Mouse (Mus musculus) CH12.LX (cell line): ENCODE measurements around the gene Tubd1. TPM values are rescaled to one million over a fixed set of nuclear protein-coding genes. Genes with fewer than 3 reads are reported as not detected.

Experiments used
- DNase-seq: peaks from one replicate; pipeline ENCODE4 v3.0.0-alpha.2; 2013; ENCODE audit errors: extremely low read depth
- H3K27ac ChIP-seq: 2 replicates; pipeline ENCODE4 v1.5.1; 2012; ENCODE audit warnings: low read depth, mild to moderate bottlenecking, control low read depth, moderate library complexity; ENCODE audit not compliant: insufficient read depth
- H3K27me3 ChIP-seq: replicated peaks from 2 replicates; pipeline ENCODE3; 2012; ENCODE audit warnings: inconsistent platforms
- H3K36me3 ChIP-seq, 2 experiments: replicated peaks in 1 of 2; 2 replicates each; pipeline versions ENCODE3 to v1.6.1; 2012; ENCODE audit warnings: inconsistent platforms in 1 of 2, low read length in 1 of 2, mild to moderate bottlenecking in 1 of 2, mixed read lengths in 1 of 2, moderate library complexity in 1 of 2; ENCODE audit not compliant: control insufficient read depth in 1 of 2, insufficient read depth in 1 of 2
- H3K4me1 ChIP-seq, 2 experiments: 2 replicates each; pipeline ENCODE4 v1.6.1; 2012; ENCODE audit warnings: inconsistent platforms in 1 of 2, moderate library complexity in 1 of 2; ENCODE audit not compliant: insufficient read depth in 2 of 2, control insufficient read depth in 1 of 2
- H3K4me2 ChIP-seq: 2 replicates; pipeline ENCODE4 v1.6.1; 2012; ENCODE audit warnings: low read depth, mild to moderate bottlenecking, control low read depth; ENCODE audit not compliant: poor library complexity, insufficient read depth, severe bottlenecking
- H3K4me3 ChIP-seq, 3 experiments: fragments of 150-350 bp in 1 of 3; sonication (generic) in 1 of 3; replicated peaks in 1 of 3; 2 replicates each; pipeline versions ENCODE3 to v1.5.1; 2011 to 2012; ENCODE audit warnings: low read depth in 2 of 3, low read length in 2 of 3, mild to moderate bottlenecking in 2 of 3, moderate library complexity in 2 of 3, control low read depth in 1 of 3, improper control_type of control experiment in 1 of 3, inconsistent platforms in 1 of 3, mixed read lengths in 1 of 3; ENCODE audit not compliant: poor library complexity in 1 of 3
- H3K79me2 ChIP-seq: replicated peaks from 2 replicates; pipeline ENCODE4 v1.6.1; 2012; ENCODE audit warnings: mild to moderate bottlenecking, moderate library complexity; ENCODE audit not compliant: control insufficient read depth, poor library complexity, insufficient read depth, severe bottlenecking; ENCODE audit errors: extremely low read depth
- H3K9ac ChIP-seq: 2 replicates; pipeline ENCODE4 v1.6.1; 2012; ENCODE audit warnings: low read depth, mild to moderate bottlenecking, control low read depth, moderate library complexity; ENCODE audit not compliant: insufficient read depth
- H3K9me3 ChIP-seq: replicated peaks from 2 replicates; pipeline ENCODE3; 2012; ENCODE audit warnings: low read length, inconsistent platforms, mixed read lengths
- BHLHE40 ChIP-seq: IDR thresholded peaks from 2 replicates; pipeline ENCODE4 v1.6.1; 2011; ENCODE audit warnings: mild to moderate bottlenecking, low read depth, low read length, improper control_type of control experiment
- CHD1 ChIP-seq: IDR thresholded peaks from 2 replicates; pipeline ENCODE4 v1.6.1; 2012; ENCODE audit warnings: low read depth, low read length, improper control_type of control experiment, inconsistent platforms
- CHD2 ChIP-seq: IDR thresholded peaks from 2 replicates; pipeline ENCODE4 v1.6.1; 2011; ENCODE audit warnings: low read length, improper control_type of control experiment
- CTCF ChIP-seq, 2 experiments: IDR thresholded peaks in 1 of 2; conservative IDR thresholded peaks in 1 of 2; 2 replicates each; pipeline ENCODE4 v1.5.1; 2011 to 2012; ENCODE audit warnings: low read depth in 2 of 2, low read length in 2 of 2, improper control_type of control experiment in 1 of 2, inconsistent platforms in 1 of 2, mild to moderate bottlenecking in 1 of 2, moderate library complexity in 1 of 2
- E2F4 ChIP-seq: IDR thresholded peaks from 2 replicates; pipeline ENCODE4 v1.6.1; 2011; ENCODE audit warnings: low read depth, low read length, improper control_type of control experiment; ENCODE audit not compliant: insufficient replicate concordance
- ELF1 ChIP-seq: IDR thresholded peaks from 2 replicates; pipeline ENCODE4 v1.6.1; 2014; ENCODE audit warnings: low read depth, mild to moderate bottlenecking, inconsistent platforms, low read length, improper control_type of control experiment
- EP300 ChIP-seq: IDR thresholded peaks from 2 replicates; pipeline ENCODE4 v1.6.1; 2011; ENCODE audit warnings: low read length, improper control_type of control experiment
- ETS1 ChIP-seq: conservative IDR thresholded peaks from 2 replicates; pipeline ENCODE4 v1.6.1; 2012; ENCODE audit warnings: low read depth, mild to moderate bottlenecking, inconsistent platforms, low read length, improper control_type of control experiment, moderate library complexity
- GABPA ChIP-seq: IDR thresholded peaks from 2 replicates; pipeline ENCODE4 v1.6.1; 2012; ENCODE audit warnings: low read depth, low read length, improper control_type of control experiment, inconsistent platforms; ENCODE audit not compliant: insufficient replicate concordance
- HCFC1 ChIP-seq: IDR thresholded peaks from 2 replicates; pipeline ENCODE4 v1.6.1; 2012; ENCODE audit warnings: low read depth, mild to moderate bottlenecking, inconsistent platforms, low read length, improper control_type of control experiment
- IRF4 ChIP-seq: IDR thresholded peaks from 2 replicates; pipeline ENCODE4 v1.6.1; 2014; ENCODE audit warnings: low read depth, mild to moderate bottlenecking, inconsistent platforms, low read length, improper control_type of control experiment
- JUN ChIP-seq: IDR thresholded peaks from 2 replicates; pipeline ENCODE4 v1.6.1; 2011; ENCODE audit warnings: low read depth, mild to moderate bottlenecking, low read length, improper control_type of control experiment, moderate library complexity; ENCODE audit not compliant: insufficient read depth
- JUND ChIP-seq: conservative IDR thresholded peaks from 2 replicates; pipeline ENCODE4 v1.6.1; 2011; ENCODE audit warnings: low read depth, low read length, improper control_type of control experiment
- KAT2A ChIP-seq: IDR thresholded peaks from 2 replicates; pipeline ENCODE4 v1.6.1; 2012; ENCODE audit warnings: low read length, improper control_type of control experiment, inconsistent platforms; ENCODE audit not compliant: insufficient replicate concordance
- MAFK ChIP-seq: IDR thresholded peaks from 2 replicates; pipeline ENCODE4 v1.6.1; 2011; ENCODE audit warnings: low read length, improper control_type of control experiment; ENCODE audit not compliant: insufficient replicate concordance
- MAX ChIP-seq: IDR thresholded peaks from 2 replicates; pipeline ENCODE4 v1.6.1; 2011; ENCODE audit warnings: low read length, improper control_type of control experiment
- MAZ ChIP-seq: IDR thresholded peaks from 2 replicates; pipeline ENCODE4 v1.6.1; 2012; ENCODE audit warnings: low read depth, mild to moderate bottlenecking, inconsistent platforms, low read length, improper control_type of control experiment, moderate library complexity
- MEF2A ChIP-seq: IDR thresholded peaks from 2 replicates; pipeline ENCODE4 v1.6.1; 2014; ENCODE audit warnings: low read depth, mild to moderate bottlenecking, inconsistent platforms, low read length, improper control_type of control experiment, borderline replicate concordance
- MXI1 ChIP-seq: IDR thresholded peaks from 2 replicates; pipeline ENCODE4 v1.6.1; 2011; ENCODE audit warnings: mild to moderate bottlenecking, low read depth, low read length, improper control_type of control experiment
- MYC ChIP-seq: IDR thresholded peaks from 2 replicates; pipeline ENCODE4 v1.6.1; 2011; ENCODE audit warnings: low read depth, mild to moderate bottlenecking, improper control_type of control experiment, low read length
- NELFE ChIP-seq: IDR thresholded peaks from 2 replicates; pipeline ENCODE4 v1.6.1; 2011; ENCODE audit warnings: low read depth, low read length, improper control_type of control experiment
- NRF1 ChIP-seq: IDR thresholded peaks from 2 replicates; pipeline ENCODE4 v1.6.1; 2014; ENCODE audit warnings: low read depth, mild to moderate bottlenecking, inconsistent platforms, low read length, improper control_type of control experiment, moderate library complexity
- PAX5 ChIP-seq: IDR thresholded peaks from 2 replicates; pipeline ENCODE4 v1.6.1; 2012; ENCODE audit warnings: low read length, inconsistent platforms, mixed read lengths
- POLR2A ChIP-seq: IDR thresholded peaks from 2 replicates; pipeline ENCODE4 v1.6.1; 2011; ENCODE audit warnings: low read depth, mild to moderate bottlenecking, improper control_type of control experiment, low read length
- POLR2AphosphoS2 ChIP-seq: IDR thresholded peaks from 2 replicates; pipeline ENCODE4 v1.6.1; 2011; ENCODE audit warnings: low read depth, low read length, improper control_type of control experiment
- RAD21 ChIP-seq: IDR thresholded peaks from 2 replicates; pipeline ENCODE4 v1.6.1; 2011; ENCODE audit warnings: low read depth, mild to moderate bottlenecking, low read length, improper control_type of control experiment, moderate library complexity
- RCOR1 ChIP-seq: conservative IDR thresholded peaks from 2 replicates; pipeline ENCODE4 v1.6.1; 2012; ENCODE audit warnings: low read depth, mild to moderate bottlenecking, inconsistent platforms, low read length, improper control_type of control experiment
- SIN3A ChIP-seq: IDR thresholded peaks from 2 replicates; pipeline ENCODE4 v1.6.1; 2012; ENCODE audit warnings: low read length, improper control_type of control experiment, inconsistent platforms
- SMC3 ChIP-seq: IDR thresholded peaks from 2 replicates; pipeline ENCODE4 v1.6.1; 2011; ENCODE audit warnings: low read depth, low read length, improper control_type of control experiment
- TBP ChIP-seq: conservative IDR thresholded peaks from 2 replicates; pipeline ENCODE4 v1.6.1; 2011; ENCODE audit warnings: low read depth, low read length, improper control_type of control experiment
- TCF12 ChIP-seq: IDR thresholded peaks from 2 replicates; pipeline ENCODE4 v1.6.1; 2014; ENCODE audit warnings: low read depth, mild to moderate bottlenecking, inconsistent platforms, low read length, improper control_type of control experiment
- UBTF ChIP-seq: IDR thresholded peaks from 2 replicates; pipeline ENCODE4 v1.6.1; 2012; ENCODE audit warnings: low read depth, mild to moderate bottlenecking, inconsistent platforms, low read length, improper control_type of control experiment, moderate library complexity
- USF1 ChIP-seq: IDR thresholded peaks from 2 replicates; pipeline ENCODE4 v1.6.1; 2014; ENCODE audit warnings: low read depth, mild to moderate bottlenecking, inconsistent platforms, low read length, improper control_type of control experiment
- USF2 ChIP-seq: conservative IDR thresholded peaks from 2 replicates; pipeline ENCODE4 v1.6.1; 2011; ENCODE audit warnings: low read depth, low read length, improper control_type of control experiment
- ZC3H11A ChIP-seq: IDR thresholded peaks from 2 replicates; pipeline ENCODE4 v1.6.1; 2012; ENCODE audit warnings: low read depth, mild to moderate bottlenecking, inconsistent platforms, low read length, improper control_type of control experiment
- ZKSCAN1 ChIP-seq: IDR thresholded peaks from 2 replicates; pipeline ENCODE4 v1.6.1; 2012; ENCODE audit warnings: low read depth, inconsistent platforms, low read length, improper control_type of control experiment, borderline replicate concordance
- ZMIZ1 ChIP-seq: IDR thresholded peaks from 2 replicates; pipeline ENCODE4 v1.6.1; 2012; ENCODE audit warnings: low read depth, mild to moderate bottlenecking, inconsistent platforms, low read length, improper control_type of control experiment
- ZNF384 ChIP-seq: IDR thresholded peaks from 2 replicates; pipeline ENCODE4 v1.6.1; 2012; ENCODE audit warnings: low read depth, low read length, improper control_type of control experiment, inconsistent platforms
- dilution Hi-C: fragments of 300-500 bp; cut with MboI; formaldehyde crosslinking; loops from 2 replicates; pipeline ENCODE4 v1.14.3; 2020; ENCODE audit warnings: low sequenced_read_pairs; ENCODE audit not compliant: extremely low pct_unique_long_range_greater_than_20kb, extremely low pct_ligation_motif_present
- in situ Hi-C: fragments of 300-500 bp; cut with MboI; formaldehyde crosslinking; loops from 3 replicates; pipeline ENCODE4 v1.14.3; 2019; ENCODE audit warnings: low sequenced_read_pairs, low pct_ligation_motif_present, low pct_unique_long_range_greater_than_20kb, mixed read lengths
- polyA plus RNA-seq: library from polyadenylated mRNA; unstranded; fragments of >175 nt; gene quantifications from 2 replicates; pipeline ENCODE4 v1.2.1, GENCODE M21; 2012; ENCODE audit warnings: low read depth; ENCODE audit not compliant: insufficient read length
- total RNA-seq, 2 experiments: library from RNA; depleted of rRNA; stranded (reverse); fragments of 300-350 nt in 1 of 2; fragments of >200 nt in 1 of 2; gene quantifications; 2 replicates each; pipeline ENCODE4 v1.2.3; 2012 to 2014

Gene Tubd1
- total RNA-seq (2012; rRNA removed) (11.9 and 14.3 TPM in 2 replicates), total RNA-seq (2014; rRNA removed) (9.7 and 9.8 TPM in 2 replicates), polyA plus RNA-seq (12.6 and 13.4 TPM in 2 replicates)

DNA sequence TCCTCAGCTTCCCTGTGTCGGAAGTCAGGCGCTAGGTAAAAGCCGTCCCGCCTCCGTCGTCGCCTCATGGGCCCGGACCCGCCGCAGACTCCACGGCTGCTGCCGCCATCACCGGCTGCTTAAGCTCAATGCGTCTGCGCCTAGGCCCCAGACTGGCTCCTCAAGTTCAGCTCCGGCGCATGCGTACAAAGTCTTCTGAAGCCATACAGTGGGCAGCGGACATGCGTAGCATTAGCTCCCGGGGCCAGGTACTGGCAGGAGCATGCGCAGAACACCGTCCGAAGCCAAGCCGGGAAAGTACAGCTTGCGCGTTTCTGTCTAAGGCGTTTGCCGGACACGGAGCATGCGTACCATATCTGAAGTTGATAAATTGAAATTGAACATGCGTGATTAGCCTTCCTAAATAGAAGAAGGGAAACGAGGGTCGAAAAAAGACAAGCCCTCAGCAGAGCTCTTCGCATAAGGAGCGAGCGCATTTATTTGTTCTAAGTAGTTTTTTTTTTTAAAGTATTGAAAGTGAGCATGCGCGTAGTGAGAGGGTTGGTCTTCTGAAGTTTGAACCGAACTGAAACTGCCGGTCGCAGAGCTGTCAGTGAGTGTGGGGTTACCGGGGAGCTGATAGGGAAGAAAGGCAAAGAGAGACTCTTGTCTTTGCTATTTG lies at the start of gene Tubd1, which contains the start of gene Rps6kb1:
TSS of gene Tubd1 (plus strand) at position 353 of the 661 bp plus-strand sequence.
TSS of gene Rps6kb1 (minus strand) at position 167 of the 661 bp plus-strand sequence.
- Histone ChIP-seq H3K36me3 (peaks cover 6 to 26% of the 10 kb centered on the region in 2 experiments), H3K4me2 (peak within 1 kb of the TSS; percentile 98), H3K9ac (peak within 1 kb of the TSS; percentile 97), H3K79me2 (peaks cover 51% of the 10 kb centered on the region), H3K4me1 (peaks cover 8 to 49% of the 10 kb centered on the region in 2 experiments; a peak in 3 of 4 replicates), H3K4me3 (peak within 1 kb of the TSS; percentile 83 to 97 (median 91)), H3K27ac (peak within 1 kb of the TSS; percentile 63), H3K27me3 (no peaks in the 10 kb centered on the region), H3K9me3 (no peaks in the 10 kb centered on the region)
- in situ Hi-C loops (no loop called here), dilution Hi-C loops (no loop called here)
- TF ChIP-seq USF1: no peak
- peak; percentile 97 for TF ChIP-seq SIN3A
- 0 out of 2 replicates have a peak, but pooled peaks have one; percentile 37 for TF ChIP-seq MAFK
- TF ChIP-seq E2F4: peak; percentile 86; the same call in 1 of the 2 replicates
- TF ChIP-seq UBTF: peak; percentile 63; the same call in 1 of the 2 replicates
- peak; percentile 93 for TF ChIP-seq NRF1
- peak; percentile 96 for TF ChIP-seq TCF12
- TF ChIP-seq MYC: peak; percentile 91
- peak; percentile 90 for TF ChIP-seq POLR2AphosphoS2
- no peak for TF ChIP-seq PAX5
- TF ChIP-seq BHLHE40: no peak
- TF ChIP-seq HCFC1: peak; percentile 99
- no peak for TF ChIP-seq RAD21
- peak; percentile 90 for TF ChIP-seq ELF1
- TF ChIP-seq CHD1: 0 out of 2 replicates have a peak, but pooled peaks have one; percentile 4
- peak; percentile 74; the same call in 1 of the 2 replicates for TF ChIP-seq MAZ
- peak; percentile 85 for TF ChIP-seq MEF2A
- no peak for TF ChIP-seq ZC3H11A
- peak; percentile 99 for TF ChIP-seq NELFE
- peak; percentile 98 for TF ChIP-seq MAX
- peak; percentile 95 for TF ChIP-seq ZMIZ1
- peak; percentile 36; the same call in 1 of the 2 replicates for TF ChIP-seq ETS1
- no peak; the same call in 1 of the 2 replicates for TF ChIP-seq CHD2
- TF ChIP-seq CTCF (conservative IDR thresholded peaks at IDR 0.05 in 1 of 2, IDR thresholded peaks at IDR 0.05 in 1 of 2; ENCODE audit: low read depth in 2 of 2, low read length in 2 of 2): no peak
- peak; percentile 50 for TF ChIP-seq JUN
- TF ChIP-seq ZKSCAN1: no peak; the same call in 1 of the 2 replicates
- TF ChIP-seq SMC3: no peak
- TF ChIP-seq GABPA: peak; percentile 66; the same call in 1 of the 2 replicates
- TF ChIP-seq RCOR1: peak; percentile 71; the same call in 1 of the 2 replicates
- no peak for TF ChIP-seq USF2
- TF ChIP-seq TBP: peak; percentile 80
- peak; percentile 91 for TF ChIP-seq IRF4
- TF ChIP-seq POLR2A: peak; percentile 98
- no peak for TF ChIP-seq EP300
- TF ChIP-seq JUND: peak; percentile 21; the same call in 1 of the 2 replicates
- TF ChIP-seq KAT2A: peak; percentile 98
- TF ChIP-seq MXI1: peak; percentile 95
- peak; percentile 97 for TF ChIP-seq ZNF384
- peak; percentile 100 for DNase-seq
